Mouse (Mus musculus): ENCODE data around the gene Lingo1. TPM values are rescaled to one million over a fixed set of nuclear protein-coding genes. Genes with fewer than 3 reads are reported as not detected.

Lingo1 gene
- polyA plus RNA-seq, 1 experiment: 0.37 TPM

DNA sequence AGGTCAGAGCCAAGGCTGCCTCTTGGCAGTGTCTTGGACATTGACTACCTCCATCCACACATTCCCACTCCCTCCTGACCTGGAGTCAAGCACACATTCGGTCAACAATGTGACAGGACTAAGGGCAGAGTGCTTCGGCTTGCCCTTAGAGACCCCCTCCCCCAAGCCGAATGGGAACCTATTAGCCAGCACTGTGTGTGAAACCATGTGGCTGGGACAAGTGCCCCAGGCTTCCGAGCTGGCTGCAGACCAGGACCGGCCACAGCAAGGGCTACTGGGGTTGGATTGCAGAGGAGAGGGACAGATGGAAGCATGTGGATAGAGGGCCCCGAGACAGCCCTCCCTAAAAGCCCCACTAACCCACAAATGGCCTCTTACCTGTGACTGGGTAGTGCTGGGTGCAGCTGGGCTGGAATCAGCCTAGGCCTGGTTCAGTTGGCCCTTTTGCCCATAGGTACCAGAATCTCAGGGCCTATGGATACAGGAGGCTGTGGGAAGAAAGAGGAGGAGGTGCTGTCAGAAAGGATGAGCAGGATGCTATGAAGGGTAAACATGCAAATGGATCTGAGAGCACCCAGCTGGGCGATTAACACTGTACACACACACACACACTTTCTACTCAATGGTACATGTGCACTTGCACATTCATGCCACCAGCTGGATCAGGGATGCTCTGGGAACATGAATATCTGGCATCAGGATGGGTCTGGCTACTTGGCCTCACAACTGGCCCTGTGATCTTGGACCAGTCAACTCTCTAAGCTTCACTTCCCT is 20.9 kb downstream of the Lingo1 start:
- TF ChIP-seq MYOG (IDR thresholded peaks at IDR 0.05; ENCODE audit: control insufficient read depth, extremely low read depth, insufficient read length) (no peak), CTCF (IDR thresholded peaks at IDR 0.05; ENCODE audit: control insufficient read depth, insufficient read depth, insufficient read length) (no peak), CEBPB (IDR thresholded peaks at IDR 0.05; ENCODE audit: low read depth) (no peak), MYOD1 (IDR thresholded peaks at IDR 0.05; ENCODE audit: control insufficient read depth, insufficient read length, low read depth) (no peak), FOSL1 (IDR thresholded peaks at IDR 0.05; ENCODE audit: insufficient read depth, low read length, poor library complexity, severe bottlenecking) (no peak), MAX (IDR thresholded peaks at IDR 0.05) (no peak), USF1 (IDR thresholded peaks at IDR 0.05; ENCODE audit: low read depth) (no peak)
- H3K79me2 ChIP-seq (ENCODE audit: control insufficient read depth, insufficient read depth): no peaks in the 10 kb centered on the region
- H3ac ChIP-seq (ENCODE audit: control insufficient read depth, insufficient read length, low read depth): no peak overlapping the region
- H3K79me3 ChIP-seq (ENCODE audit: low read depth): no peaks in the 10 kb centered on the region
- H3K36me3 ChIP-seq (ENCODE audit: control insufficient read depth, insufficient read depth): no peaks in the 10 kb centered on the region
- no peak overlapping the region for H3K4me3 ChIP-seq (ENCODE audit: insufficient read depth, poor library complexity, severe bottlenecking)
- H3K27me3 ChIP-seq (ENCODE audit: control insufficient read depth, insufficient read depth, insufficient read length): no peaks in the 10 kb centered on the region

GRCm38 (mm10) chr9:56774231-56774630 is 22.0 kb downstream of the Lingo1 start:
- Histone ChIP-seq H3K4me3 (ENCODE audit: insufficient read depth, poor library complexity, severe bottlenecking) (no peak overlapping the region), H3K79me2 (ENCODE audit: control insufficient read depth, insufficient read depth) (no peaks in the 10 kb centered on the region), H3ac (ENCODE audit: control insufficient read depth, insufficient read length, low read depth) (no peak overlapping the region), H3K36me3 (ENCODE audit: control insufficient read depth, insufficient read depth) (no peaks in the 10 kb centered on the region), H3K27me3 (ENCODE audit: control insufficient read depth, insufficient read depth, insufficient read length) (no peaks in the 10 kb centered on the region), H3K79me3 (ENCODE audit: low read depth) (no peaks in the 10 kb centered on the region)
- TF ChIP-seq CEBPB (IDR thresholded peaks at IDR 0.05; ENCODE audit: low read depth) (no peak), CTCF (IDR thresholded peaks at IDR 0.05; ENCODE audit: control insufficient read depth, insufficient read depth, insufficient read length) (peak; percentile 86)

- Histone ChIP-seq H3K79me2 (ENCODE audit: control insufficient read depth, insufficient read depth) (no peaks in the 10 kb centered on the region), H3K79me3 (ENCODE audit: low read depth) (no peaks in the 10 kb centered on the region), H3K36me3 (ENCODE audit: control insufficient read depth, insufficient read depth) (no peaks in the 10 kb centered on the region), H3K4me3 (ENCODE audit: insufficient read depth, poor library complexity, severe bottlenecking) (no peak overlapping the region), H3ac (ENCODE audit: control insufficient read depth, insufficient read length, low read depth) (no peak overlapping the region), H3K27me3 (ENCODE audit: control insufficient read depth, insufficient read depth, insufficient read length) (no peaks in the 10 kb centered on the region)
- TF ChIP-seq CTCF (IDR thresholded peaks at IDR 0.05; ENCODE audit: control insufficient read depth, insufficient read depth, insufficient read length) (no peak), MYOD1 (IDR thresholded peaks at IDR 0.05; ENCODE audit: control insufficient read depth, insufficient read length, low read depth) (no peak), USF1 (IDR thresholded peaks at IDR 0.05; ENCODE audit: low read depth) (no peak), FOSL1 (IDR thresholded peaks at IDR 0.05; ENCODE audit: insufficient read depth, low read length, poor library complexity, severe bottlenecking) (no peak), MAX (IDR thresholded peaks at IDR 0.05) (no peak)
These were observed 22.6 kb downstream of the Lingo1 start for GRCm38 (mm10) chr9:56773666-56774065.

- TF ChIP-seq CTCF (IDR thresholded peaks at IDR 0.05; ENCODE audit: control insufficient read depth, insufficient read depth, insufficient read length): no peak
- no peak for TF ChIP-seq USF1 (IDR thresholded peaks at IDR 0.05; ENCODE audit: low read depth)
- TF ChIP-seq MYOG (IDR thresholded peaks at IDR 0.05; ENCODE audit: control insufficient read depth, extremely low read depth, insufficient read length): no peak
- no peak for TF ChIP-seq MYOD1 (IDR thresholded peaks at IDR 0.05; ENCODE audit: control insufficient read depth, insufficient read length, low read depth)
- TF ChIP-seq CEBPB (IDR thresholded peaks at IDR 0.05; ENCODE audit: low read depth): no peak
- Histone ChIP-seq H3K27me3 (ENCODE audit: control insufficient read depth, insufficient read depth, insufficient read length) (peaks cover 13% of the 10 kb centered on the region), H3K36me3 (ENCODE audit: control insufficient read depth, insufficient read depth) (no peaks in the 10 kb centered on the region), H3K79me3 (ENCODE audit: low read depth) (no peaks in the 10 kb centered on the region), H3ac (ENCODE audit: control insufficient read depth, insufficient read length, low read depth) (no peak overlapping the region), H3K79me2 (ENCODE audit: control insufficient read depth, insufficient read depth) (no peaks in the 10 kb centered on the region), H3K4me3 (ENCODE audit: insufficient read depth, poor library complexity, severe bottlenecking) (no peak overlapping the region)
These were observed 28.6 kb downstream of the Lingo1 start for GRCm38 (mm10) chr9:56767653-56768136.

DNA sequence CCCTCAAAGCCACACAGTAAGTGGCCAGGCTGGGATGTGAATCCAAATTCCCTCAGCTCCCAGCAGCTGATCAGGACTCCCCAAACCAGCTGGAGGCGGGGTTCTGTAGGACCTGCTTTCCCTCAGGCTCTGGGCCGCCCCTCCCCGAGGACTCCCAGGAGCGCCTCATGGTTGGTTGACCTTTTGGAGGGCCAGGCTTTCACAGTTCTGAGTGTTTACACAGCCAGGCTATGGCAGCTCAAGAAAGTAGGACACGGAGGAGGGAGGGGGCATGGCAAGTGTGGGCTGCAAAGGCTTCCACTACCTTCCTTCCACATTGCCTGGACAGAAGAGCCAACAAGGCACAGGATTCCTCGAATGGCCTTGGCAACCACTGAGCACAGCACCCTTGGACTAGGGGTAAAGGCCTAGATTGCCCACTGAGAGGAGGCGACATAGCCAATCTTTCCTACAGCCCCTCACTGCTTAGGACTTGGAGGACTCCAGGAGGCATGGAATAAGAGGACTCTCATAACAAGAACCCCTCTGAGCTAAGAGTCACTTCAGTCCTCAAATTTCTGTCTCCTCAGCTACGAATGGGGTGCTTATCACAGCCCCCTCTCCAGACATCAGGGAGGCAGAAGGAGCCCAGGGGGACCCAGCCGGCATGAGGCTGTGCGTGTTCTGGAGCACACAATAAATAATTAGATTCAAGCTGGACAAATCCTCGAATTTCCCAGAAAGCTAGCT is 29.5 kb downstream of the Lingo1 start:
- no peak overlapping the region for H3ac ChIP-seq (ENCODE audit: control insufficient read depth, insufficient read length, low read depth)
- no peaks in the 10 kb centered on the region for H3K79me2 ChIP-seq (ENCODE audit: control insufficient read depth, insufficient read depth)
- TF ChIP-seq USF1 (IDR thresholded peaks at IDR 0.05; ENCODE audit: low read depth) (no peak), MAX (IDR thresholded peaks at IDR 0.05) (no peak), CTCF (IDR thresholded peaks at IDR 0.05; ENCODE audit: control insufficient read depth, insufficient read depth, insufficient read length) (no peak), CEBPB (IDR thresholded peaks at IDR 0.05; ENCODE audit: low read depth) (no peak), FOSL1 (IDR thresholded peaks at IDR 0.05; ENCODE audit: insufficient read depth, low read length, poor library complexity, severe bottlenecking) (no peak)
- H3K4me3 ChIP-seq (ENCODE audit: insufficient read depth, poor library complexity, severe bottlenecking): no peak overlapping the region
- peaks cover 13% of the 10 kb centered on the region for H3K27me3 ChIP-seq (ENCODE audit: control insufficient read depth, insufficient read depth, insufficient read length)
- no peaks in the 10 kb centered on the region for H3K36me3 ChIP-seq (ENCODE audit: control insufficient read depth, insufficient read depth)
- H3K79me3 ChIP-seq (ENCODE audit: low read depth): no peaks in the 10 kb centered on the region

Measured in C2C12 (cell line).